Mouse (Mus musculus) midbrain, embryonic 11.5 days (tissue): ENCODE data around the gene Cse1l. TPM values are rescaled to one million over a fixed set of nuclear protein-coding genes. Genes with fewer than 3 reads are reported as not detected.

Experiments
- ATAC-seq: fragments of 200-750 bp; cut with Nextera tagmentation; 2 replicates; pipeline ENCODE4 v1.8.0; 2017; ENCODE audit warnings: moderate TSS enrichment, moderate library complexity; ENCODE audit not compliant: low FRiP score
- DNase-seq: peaks from one replicate; pipeline ENCODE4 v3.0.0; 2015; ENCODE audit warnings: low spot score; ENCODE audit errors: missing footprints
- H3K27ac ChIP-seq: fragments of 300-500 bp; sonication (generic); 2 replicates; pipeline ENCODE4 v1.5.1; 2014; ENCODE audit warnings: low read depth, low read length
- H3K27me3 ChIP-seq: fragments of 300-500 bp; sonication (generic); 2 replicates; pipeline ENCODE4 v1.6.1; 2014; ENCODE audit warnings: mild to moderate bottlenecking, low read length, moderate library complexity, mixed read lengths; ENCODE audit not compliant: control insufficient read depth, insufficient read depth
- H3K36me3 ChIP-seq: fragments of 300-500 bp; sonication (generic); 2 replicates; pipeline ENCODE4 v1.6.1; 2014; ENCODE audit warnings: mild to moderate bottlenecking, low read length, moderate library complexity, mixed read lengths; ENCODE audit not compliant: control insufficient read depth, insufficient read depth
- H3K4me1 ChIP-seq: fragments of 300-500 bp; sonication (generic); 2 replicates; pipeline ENCODE4 v1.6.1; 2014; ENCODE audit warnings: low read length; ENCODE audit not compliant: control insufficient read depth, insufficient read depth
- H3K4me2 ChIP-seq: fragments of 300-500 bp; sonication (generic); 2 replicates; pipeline ENCODE4 v1.6.1; 2014; ENCODE audit warnings: mild to moderate bottlenecking, moderate library complexity
- H3K4me3 ChIP-seq: fragments of 300-500 bp; sonication (generic); 2 replicates; pipeline ENCODE4 v1.5.1; 2014; ENCODE audit warnings: low read depth, low read length
- H3K9ac ChIP-seq: fragments of 300-500 bp; sonication (generic); 2 replicates; pipeline ENCODE4 v1.6.1; 2014; ENCODE audit warnings: low read length
- H3K9me3 ChIP-seq: fragments of 300-500 bp; sonication (generic); 2 replicates; pipeline ENCODE4 v1.6.1; 2016; ENCODE audit warnings: low read length; ENCODE audit not compliant: control insufficient read depth
- WGBS: fragments of 180-500 bp; shearing (Covaris S2); extraction: QIAGEN DNeasy Blood & Tissue Kit; methylation state at CpG from one replicate; pipeline ENCODE4 v1.1.7; 2014; 5-methylcytosine and 5-hydroxymethylcytosine counted together
- polyA plus RNA-seq: library from polyadenylated mRNA; unstranded; fragments of >200 nt; fragmentation: Nextera tagmentation; extraction: Ambion mirVana; gene quantifications from 2 replicates; pipeline ENCODE4 v1.2.1, GENCODE M21; 2014

Gene Cse1l
- polyA plus RNA-seq, 1 experiment from 2014 or later = 231 TPM

DNA sequence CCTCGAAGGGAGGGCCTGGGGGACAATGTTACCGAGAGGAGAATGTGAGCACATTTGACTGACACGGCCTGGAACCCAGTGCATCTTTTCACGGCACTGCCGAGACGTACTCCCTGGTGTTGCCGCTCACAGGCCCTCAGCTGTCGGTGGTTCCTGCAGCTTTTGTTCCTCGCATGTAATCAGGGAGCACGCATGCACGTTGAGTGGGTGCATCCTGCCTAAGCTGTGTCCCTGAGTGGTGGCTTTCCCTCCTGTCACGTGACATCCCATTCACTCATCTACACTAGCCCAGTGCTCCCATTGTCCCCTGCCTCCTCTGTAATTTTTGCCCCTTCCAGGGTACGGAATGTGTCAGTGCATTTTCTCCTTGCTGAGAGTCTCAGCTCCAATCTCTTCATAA lies 9.5 kb upstream of the Cse1l start:
- no peak overlapping the region for H3K4me2 ChIP-seq
- DNase-seq (no peak), ATAC-seq (no peak)
- H3K4me3 ChIP-seq = no peak overlapping the region
- H3K9ac ChIP-seq = no peak overlapping the region
- H3K36me3 ChIP-seq = 0 out of 2 replicates have a peak, but pooled peaks cover 2% of the 10 kb centered on the region
- H3K9me3 ChIP-seq = no peaks in the 10 kb centered on the region
- H3K27ac ChIP-seq = no peak overlapping the region
- 81% methylated on average over 13 of the region's 13 CpGs for WGBS
- H3K4me1 ChIP-seq = no peaks in the 10 kb centered on the region
- no peaks in the 10 kb centered on the region for H3K27me3 ChIP-seq

DNA sequence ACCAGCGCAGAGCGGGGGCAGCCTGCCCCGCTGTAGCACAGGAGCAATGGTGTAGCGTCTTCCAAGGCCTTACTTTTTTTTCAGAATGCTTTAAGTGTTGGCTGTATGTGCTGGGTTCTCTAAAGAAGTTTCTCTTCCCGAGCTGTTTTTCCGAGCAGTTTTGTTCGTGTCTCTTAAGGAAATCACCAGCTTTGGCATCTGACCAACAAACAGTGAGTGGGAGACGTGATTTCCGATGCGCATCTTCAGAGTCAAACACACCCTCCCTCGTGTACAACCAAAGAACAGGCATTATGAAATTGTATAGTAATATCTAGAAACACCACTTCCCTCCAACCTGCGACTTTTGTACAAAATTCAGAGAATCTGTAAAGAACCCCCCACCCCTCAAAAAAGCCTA lies 8.9 kb upstream of the Cse1l start:
- 0 out of 2 replicates have a peak, but pooled peaks cover 2% of the 10 kb centered on the region for H3K36me3 ChIP-seq
- ATAC-seq (no peak), DNase-seq (no peak)
- H3K4me2 ChIP-seq = no peak overlapping the region
- 90% methylated on average over 12 of the region's 12 CpGs for WGBS
- no peak overlapping the region for H3K4me3 ChIP-seq
- no peaks in the 10 kb centered on the region for H3K27me3 ChIP-seq
- no peaks in the 10 kb centered on the region for H3K9me3 ChIP-seq
- H3K4me1 ChIP-seq = no peaks in the 10 kb centered on the region
- no peak overlapping the region for H3K9ac ChIP-seq
- H3K27ac ChIP-seq = no peak overlapping the region

GRCm38 (mm10) chr2:166899161-166899560 lies 6.7 kb upstream of the Cse1l start:
- Histone ChIP-seq H3K4me2 (no peak overlapping the region), H3K36me3 (0 out of 2 replicates have a peak, but pooled peaks cover 2% of the 10 kb centered on the region), H3K4me1 (no peaks in the 10 kb centered on the region), H3K4me3 (no peak overlapping the region), H3K9ac (no peak overlapping the region), H3K9me3 (no peaks in the 10 kb centered on the region), H3K27me3 (no peaks in the 10 kb centered on the region), H3K27ac (no peak overlapping the region)
- ATAC-seq (no peak), DNase-seq (peak; percentile 78)
- 82% methylated on average over 2 of the region's 2 CpGs for WGBS

GRCm38 (mm10) chr2:166899746-166900145 lies 6.1 kb upstream of the Cse1l start:
- Histone ChIP-seq H3K4me3 (no peak overlapping the region), H3K27me3 (no peaks in the 10 kb centered on the region), H3K4me2 (no peak overlapping the region), H3K9ac (no peak overlapping the region), H3K9me3 (no peaks in the 10 kb centered on the region), H3K27ac (no peak overlapping the region), H3K4me1 (no peaks in the 10 kb centered on the region), H3K36me3 (no peaks in the 10 kb centered on the region)
- ATAC-seq (no peak), DNase-seq (peak; percentile 51)
- WGBS = 77% methylated on average over 3 of the region's 3 CpGs

DNA sequence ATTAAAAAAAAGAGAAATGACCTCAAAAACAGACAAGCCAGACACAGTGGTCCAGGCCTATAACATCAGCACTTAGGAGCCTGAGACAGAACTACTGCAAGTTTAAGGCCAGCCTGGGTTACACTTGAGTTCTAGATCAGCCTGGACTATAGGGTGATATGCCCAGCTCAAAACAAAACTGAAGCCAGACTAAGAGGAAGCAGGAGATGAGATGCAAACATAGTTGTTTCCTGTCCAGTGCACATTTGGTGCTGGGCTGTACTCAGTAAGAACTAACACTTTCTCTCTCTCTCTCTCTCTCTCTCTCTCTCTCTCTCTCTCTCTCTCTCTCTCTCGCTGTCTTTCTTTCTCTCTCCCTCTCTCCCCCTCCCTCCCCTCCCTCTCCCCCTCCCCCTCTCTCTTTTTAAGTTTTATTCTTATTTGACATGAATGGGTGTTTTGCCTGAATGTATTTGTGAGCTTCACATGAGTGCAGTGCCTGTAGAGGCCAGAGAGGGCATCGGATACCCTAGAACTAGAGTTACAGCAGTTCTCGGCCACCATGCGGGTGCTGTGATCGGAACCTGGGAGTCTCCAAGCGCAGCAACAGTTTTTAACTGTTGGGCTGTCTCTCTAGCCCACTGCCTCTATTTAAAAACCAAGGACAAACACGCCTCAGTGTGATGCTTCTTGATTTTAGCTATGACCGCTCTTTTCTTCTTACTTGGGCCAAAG lies 4.9 kb upstream of the Cse1l start:
- DNase-seq (no peak), ATAC-seq (no peak)

DNA sequence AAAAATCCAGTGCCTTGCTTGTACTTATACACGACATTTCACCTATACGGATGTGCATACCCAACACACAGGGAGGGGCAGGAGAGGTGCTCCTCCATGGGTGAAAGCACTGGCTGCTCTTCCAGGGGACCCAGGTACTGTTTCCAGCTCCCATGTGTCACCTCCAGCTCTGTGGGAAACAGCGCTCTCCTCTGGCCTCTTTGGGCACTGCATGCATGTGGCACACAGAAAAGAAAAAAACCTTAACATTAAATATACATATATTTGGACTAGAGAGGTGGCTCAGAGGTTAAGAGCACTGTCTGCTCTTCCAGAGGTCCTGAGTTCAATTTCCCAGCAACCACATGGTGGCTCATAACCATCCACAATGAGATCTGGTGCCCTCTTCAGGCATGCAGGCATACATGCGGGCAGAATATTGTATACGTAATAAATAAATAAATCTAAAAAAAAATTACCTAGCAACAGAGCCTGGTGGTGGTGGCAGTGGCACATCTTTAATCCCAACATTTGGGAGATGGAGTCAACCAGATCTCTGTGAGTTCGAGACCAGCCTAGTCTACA lies 2.0 kb upstream of the Cse1l start:
- Histone ChIP-seq H3K27ac (no peak overlapping the region), H3K4me1 (peaks cover 9% of the 10 kb centered on the region), H3K4me2 (no peak overlapping the region), H3K36me3 (no peaks in the 10 kb centered on the region), H3K9ac (no peak overlapping the region), H3K9me3 (no peaks in the 10 kb centered on the region), H3K4me3 (no peak overlapping the region), H3K27me3 (no peaks in the 10 kb centered on the region)
- no peak for ATAC-seq
- DNase-seq = peak; percentile 75
- 94% methylated on average over 6 of the region's 6 CpGs for WGBS

More for the DNA sequence above, 4.9 kb upstream of the Cse1l start:
- H3K4me1 ChIP-seq = no peaks in the 10 kb centered on the region
- 83% methylated on average over 8 of the region's 8 CpGs for WGBS
- H3K9ac ChIP-seq = no peak overlapping the region
- H3K4me3 ChIP-seq = no peak overlapping the region
- no peaks in the 10 kb centered on the region for H3K36me3 ChIP-seq
- no peaks in the 10 kb centered on the region for H3K9me3 ChIP-seq
- no peak overlapping the region for H3K27ac ChIP-seq
- H3K27me3 ChIP-seq = no peaks in the 10 kb centered on the region
- H3K4me2 ChIP-seq = no peak overlapping the region

DNA sequence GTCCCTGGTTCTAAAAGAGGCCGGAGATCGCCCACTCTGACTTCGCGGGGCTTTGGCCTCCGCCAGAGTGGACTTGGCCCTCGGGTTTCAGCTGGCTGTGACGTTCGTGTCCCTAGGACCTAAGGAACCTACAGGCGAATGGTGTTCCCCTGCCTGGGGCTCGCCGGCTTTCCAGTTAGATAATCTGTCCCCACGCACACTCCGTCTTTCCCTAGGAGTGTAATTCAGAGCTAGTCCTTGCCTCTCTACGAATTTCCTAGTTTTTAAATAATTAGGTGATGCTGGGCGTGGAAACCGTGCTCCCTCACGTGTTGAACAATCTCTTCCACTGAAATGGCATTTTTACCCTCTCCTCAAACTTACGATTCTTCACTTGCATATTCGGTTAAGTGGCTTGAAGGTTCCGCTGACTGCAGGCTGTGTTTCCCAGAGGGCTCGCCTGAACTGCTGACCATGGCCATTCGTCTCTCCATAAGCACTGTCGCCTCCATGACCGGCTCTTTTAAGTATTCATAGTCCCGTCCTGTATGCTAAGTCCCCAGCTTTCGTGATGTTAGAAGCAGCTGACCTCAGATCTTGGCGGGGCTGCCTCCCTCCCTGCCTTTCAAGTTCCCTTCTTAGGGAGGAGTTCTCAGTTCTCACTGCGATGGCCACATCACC lies 813 bp downstream of the Cse1l start:
- peak overlapping the region; percentile 94 for H3K9ac ChIP-seq
- H3K9me3 ChIP-seq = no peaks in the 10 kb centered on the region
- H3K27me3 ChIP-seq = no peaks in the 10 kb centered on the region
- H3K4me2 ChIP-seq = peak overlapping the region; percentile 96
- ATAC-seq = no peak
- peak; percentile 90 for DNase-seq
- H3K4me1 ChIP-seq = peaks cover 9% of the 10 kb centered on the region
- H3K27ac ChIP-seq = peak overlapping the region; percentile 94
- under 1% methylated on average over 28 of the region's 28 CpGs for WGBS
- no peaks in the 10 kb centered on the region for H3K36me3 ChIP-seq
- peak overlapping the region; percentile 89 for H3K4me3 ChIP-seq

- no peaks in the 10 kb centered on the region for H3K9me3 ChIP-seq
- WGBS = 98% methylated on average over 3 of the region's 3 CpGs
Observed at GRCm38 (mm10) chr2:166909729-166910128, 3.9 kb downstream of the Cse1l start.

GRCm38 (mm10) chr2:166910536-166910935 lies 4.7 kb downstream of the Cse1l start:
- ATAC-seq = no peak
- Histone ChIP-seq H3K9ac (no peak overlapping the region), H3K4me2 (no peak overlapping the region), H3K27ac (no peak overlapping the region), H3K4me3 (no peak overlapping the region), H3K27me3 (no peaks in the 10 kb centered on the region), H3K36me3 (no peaks in the 10 kb centered on the region), H3K4me1 (peaks cover 9% of the 10 kb centered on the region), H3K9me3 (no peaks in the 10 kb centered on the region)
- no peak for DNase-seq
- WGBS = 97% methylated on average over 8 of the region's 8 CpGs

More at GRCm38 (mm10) chr2:166909729-166910128, 3.9 kb downstream of the Cse1l start:
- Histone ChIP-seq H3K27me3 (no peaks in the 10 kb centered on the region), H3K4me3 (no peak overlapping the region), H3K27ac (no peak overlapping the region), H3K4me2 (no peak overlapping the region), H3K4me1 (peaks cover 9% of the 10 kb centered on the region), H3K36me3 (no peaks in the 10 kb centered on the region), H3K9ac (no peak overlapping the region)
- ATAC-seq = no peak
- DNase-seq = peak; percentile 56
